Mouse (Mus musculus): ENCODE data around the gene Dock8.

DNA sequence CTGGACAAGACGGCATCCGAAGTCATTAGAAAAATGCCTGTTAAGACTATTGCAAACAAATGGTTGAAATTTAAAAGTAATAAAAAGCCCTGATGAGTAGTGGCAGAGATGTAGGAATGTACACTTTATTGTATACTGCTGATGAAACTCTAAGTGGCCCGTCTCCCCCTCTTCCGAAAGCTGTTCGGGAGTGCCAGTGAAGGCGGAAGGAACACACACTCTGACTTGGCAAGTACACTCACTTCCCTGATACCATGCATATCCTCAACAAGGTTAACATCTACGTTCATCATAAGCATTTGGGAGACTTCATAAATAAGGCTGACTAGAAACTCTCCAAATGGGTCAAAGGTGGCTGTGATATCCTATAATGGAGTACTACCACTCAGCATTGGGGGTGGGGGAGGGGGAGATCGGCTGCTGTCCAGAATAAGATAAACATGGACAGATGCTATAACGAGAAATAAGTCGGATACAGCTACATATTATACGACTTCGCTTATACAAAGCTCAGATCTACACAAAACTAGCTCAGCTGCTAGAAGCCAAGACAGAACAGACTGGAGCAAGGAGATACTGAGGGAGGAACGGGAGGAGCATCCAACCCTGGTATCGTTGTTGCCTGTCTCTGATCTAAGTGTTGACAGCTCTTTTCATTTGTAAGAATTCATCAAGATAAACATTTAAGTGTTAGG is 248.7 kb downstream of the Dock8 start:
- TF ChIP-seq CTCF (IDR thresholded peaks at IDR 0.05; ENCODE audit: low read depth, low read length) (no peak), POLR2A (IDR thresholded peaks at IDR 0.05; ENCODE audit: insufficient read depth, low read length) (no peak), EP300 (IDR thresholded peaks at IDR 0.05; ENCODE audit: insufficient read depth, low read depth, low read length) (no peak)
